Mouse (Mus musculus): Measurements from ENCODE around the gene Smurf2. TPM values are rescaled to one million over a fixed set of nuclear protein-coding genes. Genes with fewer than 3 reads are reported as not detected.
A peak's percentile ranks its signal among the peaks of the same experiment; 100 is the strongest.

The Smurf2 gene
- polyA plus RNA-seq, 1 experiment = 13.0 TPM

DNA sequence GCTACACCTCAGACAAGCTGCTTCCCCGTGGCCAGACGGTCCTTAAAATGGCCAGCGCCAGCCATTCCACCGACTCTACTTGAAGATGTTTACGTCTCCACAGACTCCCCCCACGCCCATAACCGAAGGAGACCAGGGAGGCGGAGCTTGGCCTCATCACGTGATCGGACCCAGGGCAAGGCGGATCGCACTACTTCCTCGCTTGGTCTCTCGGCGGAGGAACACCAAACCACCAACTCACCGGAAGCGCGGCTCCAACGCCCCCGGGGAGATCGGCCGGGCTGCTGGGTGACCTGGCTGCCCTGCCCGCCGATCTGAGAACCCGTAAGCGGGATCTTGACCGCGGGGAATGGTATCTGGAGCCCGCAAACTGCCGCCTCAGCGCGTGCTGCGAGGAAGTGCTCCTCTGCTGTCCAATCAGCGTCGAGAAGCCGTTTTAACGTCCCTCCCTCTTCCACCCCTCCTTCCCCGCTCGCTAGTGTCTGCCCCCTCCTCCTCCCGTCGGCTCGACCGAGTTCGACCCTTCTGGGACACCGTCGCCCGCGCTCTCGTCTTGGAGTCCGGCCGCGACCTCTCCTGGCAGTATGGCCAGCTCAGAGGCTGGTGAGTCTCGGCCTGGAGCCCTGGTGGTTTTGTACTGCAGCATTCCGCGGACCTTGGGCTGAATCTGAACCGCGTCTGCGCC lies 131.6 kb downstream of the Smurf2 start, which contains the start of the genes Ddx5 and Cep95:
TSS of gene Ddx5 (minus strand) at position 411 of the 685 bp plus-strand sequence.
TSS of gene Cep95 (plus strand) at position 478 of the 685 bp plus-strand sequence.
- Histone ChIP-seq H3ac (ENCODE audit: control insufficient read depth, insufficient read length, low read depth) (peak within 1 kb of the TSS; percentile 83), H3K4me3 (ENCODE audit: insufficient read depth, poor library complexity, severe bottlenecking) (peak within 1 kb of the TSS; percentile 95), H3K79me3 (ENCODE audit: low read depth) (peaks cover 66% of the 10 kb centered on the region), H3K36me3 (ENCODE audit: control insufficient read depth, insufficient read depth) (peaks cover 45% of the 10 kb centered on the region), H3K79me2 (ENCODE audit: control insufficient read depth, insufficient read depth) (peaks cover 81% of the 10 kb centered on the region), H3K27me3 (ENCODE audit: control insufficient read depth, insufficient read depth, insufficient read length) (no peaks in the 10 kb centered on the region)
- TF ChIP-seq MAX (IDR thresholded peaks at IDR 0.05) (peak; percentile 97), MYOD1 (IDR thresholded peaks at IDR 0.05; ENCODE audit: control insufficient read depth, insufficient read length, low read depth) (no peak), MYOG (IDR thresholded peaks at IDR 0.05; ENCODE audit: control insufficient read depth, extremely low read depth, insufficient read length) (no peak), FOSL1 (IDR thresholded peaks at IDR 0.05; ENCODE audit: insufficient read depth, low read length, poor library complexity, severe bottlenecking) (no peak), CEBPB (IDR thresholded peaks at IDR 0.05; ENCODE audit: low read depth) (no peak), CTCF (IDR thresholded peaks at IDR 0.05; ENCODE audit: control insufficient read depth, insufficient read depth, insufficient read length) (no peak), USF1 (IDR thresholded peaks at IDR 0.05; ENCODE audit: low read depth) (peak; percentile 99)

DNA sequence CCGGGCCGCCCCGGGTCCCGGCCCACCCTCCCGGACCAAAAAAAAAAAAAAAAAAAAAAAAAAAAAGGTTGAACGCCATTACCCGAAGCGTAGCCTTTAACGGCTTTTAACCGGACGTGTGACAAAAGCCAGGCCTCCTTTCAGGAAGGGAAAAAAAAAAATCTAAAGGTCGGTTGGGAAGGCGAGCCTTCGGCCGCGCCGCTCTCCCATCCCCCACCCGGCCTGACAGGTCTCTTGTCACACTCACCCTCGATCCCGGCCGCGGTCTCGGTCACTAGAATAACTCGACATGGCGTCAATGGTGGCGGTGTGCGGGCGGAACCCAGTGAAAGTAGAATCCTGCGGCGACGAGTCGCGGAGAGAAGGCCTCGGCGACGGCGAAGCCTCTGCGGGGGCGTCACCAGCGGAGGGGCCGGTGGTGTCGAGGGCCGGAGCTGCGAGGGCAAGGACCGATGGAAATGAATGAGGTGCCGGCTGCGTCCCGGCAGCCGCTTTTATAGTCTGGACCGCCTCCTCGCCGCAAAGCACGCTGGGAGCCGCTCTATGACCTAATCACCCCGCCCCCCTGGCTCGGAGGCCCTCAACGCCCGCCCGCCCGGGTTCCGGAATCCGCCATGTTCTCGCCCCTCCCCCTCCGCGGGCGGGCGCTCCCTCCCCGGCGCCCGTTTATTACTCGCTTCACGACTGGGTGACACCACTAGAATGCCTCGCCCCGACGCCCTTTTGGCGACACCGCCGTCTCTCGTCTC lies 132.3 kb downstream of the Smurf2 start:
- peaks cover 50% of the 10 kb centered on the region for H3K36me3 ChIP-seq (ENCODE audit: control insufficient read depth, insufficient read depth)
- TF ChIP-seq CEBPB (IDR thresholded peaks at IDR 0.05; ENCODE audit: low read depth) = peak; percentile 6
- no peak for TF ChIP-seq FOSL1 (IDR thresholded peaks at IDR 0.05; ENCODE audit: insufficient read depth, low read length, poor library complexity, severe bottlenecking)
- TF ChIP-seq MAX (IDR thresholded peaks at IDR 0.05) = no peak
- TF ChIP-seq CTCF (IDR thresholded peaks at IDR 0.05; ENCODE audit: control insufficient read depth, insufficient read depth, insufficient read length) = no peak

DNA sequence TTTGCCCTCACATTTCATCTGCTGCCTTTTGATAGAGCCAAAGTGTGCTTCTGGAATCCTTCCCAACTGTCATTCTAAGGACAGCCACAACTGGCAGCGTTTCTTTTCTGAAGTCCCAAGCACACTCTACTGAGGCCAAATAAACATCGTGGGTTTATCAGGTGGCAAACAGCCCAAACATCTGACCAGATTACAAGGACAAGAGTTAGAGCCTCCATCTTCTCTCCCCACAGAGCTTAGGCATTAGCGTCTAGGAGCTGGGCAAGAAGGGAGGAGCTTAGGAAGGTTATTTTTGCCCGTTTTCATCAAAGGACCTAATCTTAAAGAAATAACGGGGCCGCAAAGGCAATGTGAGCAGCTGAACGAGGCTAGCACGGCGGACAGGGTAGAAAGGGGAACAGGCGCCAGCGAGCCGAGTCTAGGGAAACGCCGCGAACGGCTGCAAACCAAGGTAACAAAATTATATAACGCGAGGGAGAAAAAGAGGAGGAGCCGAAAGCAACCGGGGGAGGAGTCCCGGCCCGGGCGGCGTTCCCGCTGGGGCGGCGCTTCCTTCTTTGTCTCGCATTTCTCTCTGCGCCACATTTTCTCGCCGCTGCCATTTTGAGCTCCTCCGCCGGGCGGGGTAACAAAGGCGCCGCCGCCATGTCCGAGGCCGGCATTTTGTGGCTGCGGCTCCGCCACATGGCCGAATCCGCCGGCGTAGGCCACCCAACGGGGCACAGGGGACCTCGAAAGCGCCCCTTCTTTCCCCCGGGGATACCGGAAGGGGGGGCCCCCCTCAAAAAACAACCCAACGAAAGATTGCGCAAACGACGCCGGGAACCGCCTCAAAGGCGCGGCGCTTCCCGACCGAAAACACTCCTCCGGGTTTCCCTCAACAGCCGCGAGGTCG lies 133.1 kb downstream of the Smurf2 start:
- Histone ChIP-seq H3K79me3 (ENCODE audit: low read depth) (peaks cover 80% of the 10 kb centered on the region), H3K4me3 (ENCODE audit: insufficient read depth, poor library complexity, severe bottlenecking) (peak overlapping the region; percentile 95), H3K36me3 (ENCODE audit: control insufficient read depth, insufficient read depth) (peaks cover 51% of the 10 kb centered on the region), H3K27me3 (ENCODE audit: control insufficient read depth, insufficient read depth, insufficient read length) (no peaks in the 10 kb centered on the region), H3K79me2 (ENCODE audit: control insufficient read depth, insufficient read depth) (peaks cover 88% of the 10 kb centered on the region), H3ac (ENCODE audit: control insufficient read depth, insufficient read length, low read depth) (peak overlapping the region; percentile 97)
- TF ChIP-seq CTCF (IDR thresholded peaks at IDR 0.05; ENCODE audit: control insufficient read depth, insufficient read depth, insufficient read length) (no peak), MYOD1 (IDR thresholded peaks at IDR 0.05; ENCODE audit: control insufficient read depth, insufficient read length, low read depth) (no peak), FOSL1 (IDR thresholded peaks at IDR 0.05; ENCODE audit: insufficient read depth, low read length, poor library complexity, severe bottlenecking) (no peak), CEBPB (IDR thresholded peaks at IDR 0.05; ENCODE audit: low read depth) (peak; percentile 53)

More for the DNA sequence above, 132.3 kb downstream of the Smurf2 start:
- no peaks in the 10 kb centered on the region for H3K27me3 ChIP-seq (ENCODE audit: control insufficient read depth, insufficient read depth, insufficient read length)
- peaks cover 88% of the 10 kb centered on the region for H3K79me2 ChIP-seq (ENCODE audit: control insufficient read depth, insufficient read depth)
- peak overlapping the region; percentile 97 for H3ac ChIP-seq (ENCODE audit: control insufficient read depth, insufficient read length, low read depth)
- H3K4me3 ChIP-seq (ENCODE audit: insufficient read depth, poor library complexity, severe bottlenecking) = peak overlapping the region; percentile 95
- H3K79me3 ChIP-seq (ENCODE audit: low read depth) = peaks cover 73% of the 10 kb centered on the region

DNA sequence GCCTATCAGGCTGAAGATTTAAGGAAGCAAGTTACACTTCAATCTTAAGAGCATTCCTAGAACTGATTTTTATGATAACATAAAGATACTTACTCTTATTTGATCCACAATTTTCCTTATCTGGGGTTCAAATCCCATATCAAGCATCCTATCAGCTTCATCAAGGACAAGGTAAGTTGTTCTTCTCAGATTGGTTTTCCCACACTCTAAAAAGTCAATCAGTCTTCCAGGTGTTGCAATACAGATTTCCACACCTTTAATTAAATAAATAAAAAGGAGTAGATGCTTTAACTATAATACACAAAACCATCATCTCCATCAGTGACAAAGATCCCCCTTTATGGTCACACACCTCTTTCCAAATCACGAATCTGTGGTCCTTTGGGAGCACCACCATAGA lies 135.5 kb downstream of the Smurf2 start:
- Histone ChIP-seq H3K79me2 (ENCODE audit: control insufficient read depth, insufficient read depth) (peaks cover 77% of the 10 kb centered on the region), H3K27me3 (ENCODE audit: control insufficient read depth, insufficient read depth, insufficient read length) (no peaks in the 10 kb centered on the region), H3K79me3 (ENCODE audit: low read depth) (peaks cover 65% of the 10 kb centered on the region), H3ac (ENCODE audit: control insufficient read depth, insufficient read length, low read depth) (no peak overlapping the region), H3K4me3 (ENCODE audit: insufficient read depth, poor library complexity, severe bottlenecking) (no peak overlapping the region), H3K36me3 (ENCODE audit: control insufficient read depth, insufficient read depth) (peaks cover 74% of the 10 kb centered on the region)
- TF ChIP-seq FOSL1 (IDR thresholded peaks at IDR 0.05; ENCODE audit: insufficient read depth, low read length, poor library complexity, severe bottlenecking) (no peak), CEBPB (IDR thresholded peaks at IDR 0.05; ENCODE audit: low read depth) (no peak), CTCF (IDR thresholded peaks at IDR 0.05; ENCODE audit: control insufficient read depth, insufficient read depth, insufficient read length) (no peak), MYOD1 (IDR thresholded peaks at IDR 0.05; ENCODE audit: control insufficient read depth, insufficient read length, low read depth) (no peak), USF1 (IDR thresholded peaks at IDR 0.05; ENCODE audit: low read depth) (no peak), MYOG (IDR thresholded peaks at IDR 0.05; ENCODE audit: control insufficient read depth, extremely low read depth, insufficient read length) (no peak), MAX (IDR thresholded peaks at IDR 0.05) (no peak)

DNA sequence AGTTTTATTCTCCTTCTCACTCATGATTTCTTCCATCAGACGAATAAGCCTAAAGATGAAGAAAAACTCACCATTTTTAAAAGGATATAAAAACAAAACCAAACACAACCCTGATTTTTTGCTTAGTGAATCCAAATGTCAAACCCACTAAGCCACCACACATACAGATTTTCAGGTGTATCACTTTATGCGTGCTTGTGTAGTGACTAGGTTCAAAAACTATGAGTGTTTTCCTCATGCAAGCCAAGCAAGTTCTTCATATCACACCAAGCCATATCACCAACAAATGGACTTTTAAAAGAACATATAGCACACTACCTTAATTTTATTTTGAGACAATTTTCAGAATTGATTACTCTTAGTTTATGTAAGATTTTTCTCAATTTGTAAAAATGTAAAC lies 136.0 kb downstream of the Smurf2 start:
- TF ChIP-seq MAX (IDR thresholded peaks at IDR 0.05) (no peak), CTCF (IDR thresholded peaks at IDR 0.05; ENCODE audit: control insufficient read depth, insufficient read depth, insufficient read length) (no peak), CEBPB (IDR thresholded peaks at IDR 0.05; ENCODE audit: low read depth) (no peak), MYOD1 (IDR thresholded peaks at IDR 0.05; ENCODE audit: control insufficient read depth, insufficient read length, low read depth) (no peak)
- H3K4me3 ChIP-seq (ENCODE audit: insufficient read depth, poor library complexity, severe bottlenecking) = no peak overlapping the region
- no peak overlapping the region for H3ac ChIP-seq (ENCODE audit: control insufficient read depth, insufficient read length, low read depth)
- no peaks in the 10 kb centered on the region for H3K27me3 ChIP-seq (ENCODE audit: control insufficient read depth, insufficient read depth, insufficient read length)
- peaks cover 60% of the 10 kb centered on the region for H3K79me3 ChIP-seq (ENCODE audit: low read depth)
- H3K36me3 ChIP-seq (ENCODE audit: control insufficient read depth, insufficient read depth) = peaks cover 80% of the 10 kb centered on the region
- peaks cover 72% of the 10 kb centered on the region for H3K79me2 ChIP-seq (ENCODE audit: control insufficient read depth, insufficient read depth)
